ENCODE assay signal across 14 mouse cellular contexts in the genomic region with DNA sequence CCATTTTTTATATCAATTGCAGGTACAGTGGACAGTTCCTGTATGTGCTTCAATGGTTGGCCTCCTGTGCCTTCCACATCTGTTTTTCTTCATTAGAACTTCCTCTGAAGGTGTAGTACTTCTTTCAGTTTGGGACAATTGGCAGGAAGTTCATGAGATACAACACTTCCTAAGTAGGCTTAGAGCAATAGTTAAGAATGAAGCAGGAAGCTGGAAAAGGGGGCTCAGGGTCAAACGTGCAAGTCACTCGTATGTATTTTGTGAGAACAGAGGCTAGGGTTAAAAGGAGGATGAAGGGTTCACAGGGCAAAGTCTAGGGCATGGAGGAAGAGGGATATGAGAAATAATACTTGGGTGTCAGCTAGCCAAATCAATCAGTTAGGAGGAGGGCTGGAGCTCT. TPM values are rescaled to one million over a fixed set of nuclear protein-coding genes. Genes with fewer than 3 reads are reported as not detected.
"Had no signal": no experiment of that assay in that cellular context is flagged by ENCODE, and none has a peak within 500 bp of the region (broad histone marks: within the 10 kb centered on the region; RNA-seq: fewer than 3 reads in every experiment).

No protein-coding gene starts in this region.

- H3K27me3 ChIP-seq: kidney, embryonic 15.5 days; limb, embryonic 15.5 days; liver, embryonic 12.5 days; midbrain, embryonic 12.5 days; neural tube, embryonic 13.5 days had no signal

- ATAC-seq: liver, embryonic 12.5 days; midbrain, embryonic 16.5 days had no signal

- H3K27ac ChIP-seq: kidney, embryonic 15.5 days; left cerebral cortex, adult 2 months; limb, embryonic 15.5 days; liver, embryonic 12.5 days; midbrain, embryonic 12.5 days; neural tube, embryonic 13.5 days had no signal

- H3K4me2 ChIP-seq: kidney, embryonic 15.5 days; limb, embryonic 15.5 days; liver, embryonic 12.5 days; midbrain, embryonic 12.5 days; neural tube, embryonic 13.5 days had no signal

- H3K4me1 ChIP-seq: kidney, embryonic 15.5 days; limb, embryonic 15.5 days; liver, embryonic 12.5 days; midbrain, embryonic 12.5 days; neural tube, embryonic 13.5 days had no signal

- DNase-seq: kidney, postnatal 25 days; lung, adult 18-20 months; retina, postnatal 1 day; right cerebral cortex, postnatal 4 days; spleen, adult 18-20 months; thymus, postnatal 4 days had no signal

- H3K9me3 ChIP-seq: kidney, embryonic 15.5 days; limb, embryonic 15.5 days; liver, embryonic 12.5 days; midbrain, embryonic 12.5 days; neural tube, embryonic 13.5 days had no signal

- H3K4me3 ChIP-seq: kidney, embryonic 15.5 days; left cerebral cortex, adult 2 months; limb, embryonic 15.5 days; liver, embryonic 12.5 days; midbrain, embryonic 12.5 days; neural tube, embryonic 13.5 days had no signal

- H3K9ac ChIP-seq: kidney, embryonic 15.5 days; limb, embryonic 15.5 days; liver, embryonic 12.5 days; midbrain, embryonic 12.5 days; neural tube, embryonic 13.5 days had no signal

- H3K36me3 ChIP-seq: kidney, embryonic 15.5 days; limb, embryonic 15.5 days; liver, embryonic 12.5 days; midbrain, embryonic 12.5 days; neural tube, embryonic 13.5 days had no signal

RNA-seq across cellular contexts. Expression of gene Ptprm, which starts 55.7 kb away (rescaled TPM):
- total RNA-seq: megakaryocyte-erythroid progenitor cell, adult 5-6 weeks had no signal
